Mouse (Mus musculus) stomach, postnatal 0 days (tissue): ENCODE measurements at regions not wholly inside any gene's neighbourhood (a gene's known extent, or its start where the extent isn't known, plus 50 kb on each side); places are given as distances from the start of the nearest gene placed in this dataset.

ENCODE experiments used
- CTCF ChIP-seq: IDR thresholded peaks from 2 replicates; pipeline ENCODE4 v1.5.1; 2016; ENCODE audit warnings: antibody characterized with exemption, low read depth, mild to moderate bottlenecking, moderate library complexity
- EP300 ChIP-seq: optimal IDR thresholded peaks from 2 replicates; pipeline ENCODE3; 2016; ENCODE audit warnings: antibody characterized with exemption

- TF ChIP-seq EP300 (no peak), CTCF (no peak)
Observed at GRCm38 (mm10) chr11:40851361-40851760, 96.2 kb upstream of the Ccng1 start.
